Mouse (Mus musculus) olfactory bulb, adult 2 months (tissue): ENCODE measurements around the gene Gm42417. TPM values are rescaled to one million over a fixed set of nuclear protein-coding genes. Genes with fewer than 3 reads are reported as not detected.
A peak's percentile ranks its signal among the peaks of the same experiment; 100 is the strongest.

Experiments used
- H3K27ac ChIP-seq: fragments of 200-500 bp; 2 replicates; pipeline ENCODE4 v1.5.1; 2012; ENCODE audit warnings: low read depth, low read length; ENCODE audit not compliant: insufficient read depth
- H3K4me1 ChIP-seq: fragments of 200-500 bp; 2 replicates; pipeline ENCODE4 v1.6.1; 2012; ENCODE audit warnings: low read length; ENCODE audit not compliant: control insufficient read depth, insufficient read depth
- H3K4me3 ChIP-seq: fragments of 200-500 bp; 2 replicates; pipeline ENCODE4 v1.5.1; 2012; ENCODE audit warnings: mild to moderate bottlenecking, low read depth, low read length, moderate library complexity; ENCODE audit not compliant: insufficient read depth
- CTCF ChIP-seq: fragments of 200-500 bp; IDR thresholded peaks from 2 replicates; pipeline ENCODE4 v1.5.1; 2012; ENCODE audit warnings: low read depth, mild to moderate bottlenecking, low read length, moderate library complexity; ENCODE audit not compliant: insufficient read depth
- POLR2A ChIP-seq: fragments of 200-500 bp; IDR thresholded peaks from 2 replicates; pipeline ENCODE4 v1.6.1; 2012; ENCODE audit warnings: mild to moderate bottlenecking, low read depth, low read length, moderate library complexity; ENCODE audit not compliant: insufficient read depth
- WGBS: fragments of 180-500 bp; shearing (Covaris S2); methylation state at CpG from one replicate; pipeline ENCODE4 v1.1.7; 2018; 5-methylcytosine and 5-hydroxymethylcytosine counted together
- polyA plus RNA-seq: library from polyadenylated mRNA; stranded (reverse); fragments of >200 nt; gene quantifications from 2 replicates; pipeline ENCODE4 v1.2.4, GENCODE M21; 2012; ENCODE audit warnings: low replicate concordance; ENCODE audit not compliant: missing spikeins, insufficient read depth, insufficient read length

The Gm42417 gene
- polyA plus RNA-seq, 1 experiment: not detected

GRCm38 (mm10) chr1:36550075-36550863 is 11.0 kb upstream of the Gm42417 start:
- H3K4me3 ChIP-seq: no peak overlapping the region
- H3K27ac ChIP-seq: no peak overlapping the region
- TF ChIP-seq POLR2A (no peak), CTCF (no peak)
- WGBS: 84% methylated on average over 20 of the region's 20 CpGs
- peaks cover 16% of the 10 kb centered on the region for H3K4me1 ChIP-seq

- 82% methylated on average over 18 of the region's 18 CpGs for WGBS
- Histone ChIP-seq H3K4me1 (peaks cover 9% of the 10 kb centered on the region), H3K4me3 (no peak overlapping the region), H3K27ac (no peak overlapping the region)
- TF ChIP-seq CTCF (no peak), POLR2A (no peak)
These were observed 10.3 kb upstream of the Gm42417 start for GRCm38 (mm10) chr1:36549491-36549890.

- Histone ChIP-seq H3K27ac (no peak overlapping the region), H3K4me1 (peaks cover 8% of the 10 kb centered on the region), H3K4me3 (no peak overlapping the region)
- 69% methylated on average over 8 of the region's 8 CpGs for WGBS
- TF ChIP-seq POLR2A: no peak
- no peak for TF ChIP-seq CTCF
These were observed 9.5 kb upstream of the Gm42417 start for GRCm38 (mm10) chr1:36548771-36549170.

GRCm38 (mm10) chr1:36547981-36548598 is 8.9 kb upstream of the Gm42417 start:
- Histone ChIP-seq H3K4me3 (no peak overlapping the region), H3K4me1 (peaks cover 8% of the 10 kb centered on the region), H3K27ac (no peak overlapping the region)
- 53% methylated on average over 9 of the region's 9 CpGs for WGBS
- TF ChIP-seq CTCF: no peak
- TF ChIP-seq POLR2A: no peak

- Histone ChIP-seq H3K27ac (0 out of 2 replicates have a peak within 1 kb of the TSS, but pooled peaks have one; percentile 47), H3K4me1 (peaks cover 8% of the 10 kb centered on the region), H3K4me3 (peak within 1 kb of the TSS; percentile 83)
- TF ChIP-seq CTCF (peak; percentile 79), POLR2A (no peak; the same call in 1 of the 2 replicates)
- under 1% methylated on average over 43 of the region's 43 CpGs for WGBS
These were observed 7.8 kb upstream of the Gm42417 start, which contains the start of gene Ankrd39 for GRCm38 (mm10) chr1:36546888-36547471. TSS of gene Ankrd39 (minus strand) at chr1:36547445.

GRCm38 (mm10) chr1:36545845-36546600 is 6.8 kb upstream of the Gm42417 start:
- H3K4me1 ChIP-seq: peaks cover 8% of the 10 kb centered on the region
- no peak overlapping the region for H3K27ac ChIP-seq
- TF ChIP-seq CTCF: no peak
- TF ChIP-seq POLR2A: no peak
- peak overlapping the region; percentile 83 for H3K4me3 ChIP-seq
- 77% methylated on average over 19 of the region's 19 CpGs for WGBS

- Histone ChIP-seq H3K4me1 (peaks cover 8% of the 10 kb centered on the region), H3K27ac (no peak overlapping the region), H3K4me3 (no peak overlapping the region)
- 88% methylated on average over 2 of the region's 2 CpGs for WGBS
- TF ChIP-seq CTCF: no peak
- TF ChIP-seq POLR2A: no peak
These were observed 6.2 kb upstream of the Gm42417 start for GRCm38 (mm10) chr1:36545382-36545781.

- 96% methylated on average over 9 of the region's 9 CpGs for WGBS
- peaks cover 8% of the 10 kb centered on the region for H3K4me1 ChIP-seq
- H3K4me3 ChIP-seq: no peak overlapping the region
- TF ChIP-seq POLR2A: no peak
- no peak for TF ChIP-seq CTCF
- no peak overlapping the region for H3K27ac ChIP-seq
These were observed 3.7 kb upstream of the Gm42417 start for GRCm38 (mm10) chr1:36542925-36543324.
